In the genomic region with DNA sequence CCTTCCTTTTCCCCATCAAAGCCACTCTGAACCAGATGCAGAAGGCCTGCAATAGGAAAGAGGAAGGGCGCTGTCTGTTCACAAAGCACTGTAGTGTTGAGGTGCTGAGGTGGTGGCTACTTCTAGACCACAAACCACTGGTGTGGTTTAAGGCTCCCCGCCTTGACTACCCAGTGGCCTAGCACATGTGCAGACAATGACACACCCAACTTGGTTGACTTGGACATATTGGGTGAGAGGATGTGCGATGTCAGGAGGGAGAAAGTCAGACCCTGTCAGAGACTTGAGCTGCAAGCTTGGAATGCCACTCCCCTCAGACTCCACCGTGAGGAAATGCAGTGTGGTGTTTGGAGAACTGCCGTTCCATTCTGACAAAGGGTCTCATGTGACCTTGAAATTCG, we compare ENCODE assay signal across 10 mouse cellular contexts. TPM values are rescaled to one million over a fixed set of nuclear protein-coding genes. Genes with fewer than 3 reads are reported as not detected.
DNase-seq lines count a peak whose midpoint lies in the region; ATAC-seq and TF ChIP-seq lines count a peak whose summit lies in the region.
"Had no signal": no experiment of that assay in that cellular context is flagged by ENCODE, and none has a peak within 500 bp of the region (broad histone marks: within the 10 kb centered on the region; RNA-seq: fewer than 3 reads in every experiment).

No protein-coding gene starts in this region.

- no peaks in the 10 kb centered on the region for H3K36me3 ChIP-seq in liver, embryonic 14.5 days (replicated peaks; ENCODE audit: control insufficient read depth, insufficient read depth, low read depth)
- no peaks in the 10 kb centered on the region for H3K36me3 ChIP-seq in hindbrain, embryonic 10.5 days
- H3K36me3 ChIP-seq in forebrain, embryonic 13.5 days (ENCODE audit: poor library complexity, severe bottlenecking), result no peaks in the 10 kb centered on the region
- H3K36me3 ChIP-seq in forebrain, embryonic 16.5 days (ENCODE audit: control insufficient read depth, insufficient read depth), result no peaks in the 10 kb centered on the region
- H3K36me3 ChIP-seq: limb, embryonic 12.5 days; neural tube, embryonic 12.5 days had no signal

- TF ChIP-seq CTCF in liver, embryonic 14.5 days (IDR thresholded peaks at IDR 0.05; ENCODE audit: low read depth), result no peak

- peak; percentile 84 for DNase-seq in A20 (ENCODE audit: low read depth, low spot score)
- peak; percentile 48 to 56 for DNase-seq in CD8-positive naive resting alpha-beta T cell, adult 2 months (ENCODE audit: low read depth in 2 of 2, low spot score in 2 of 2)
- peak in 2 of 3 experiments; percentile 9 to 41 for DNase-seq in liver, embryonic 14.5 days (ENCODE audit: low read depth in 3 of 3, low spot score in 3 of 3)
- DNase-seq in natural killer cell, adult 2 months (ENCODE audit: low spot score in 2 of 2), result peak; percentile 86 to 87
- no peak for DNase-seq in hindbrain, embryonic 10.5 days (ENCODE audit: low spot score)
- DNase-seq: gastrocnemius, postnatal 10 days had no signal

- 13% methylated on average over 6 of the region's 6 CpGs for WGBS in liver, embryonic 14.5 days (ENCODE audit: insufficient replicate concordance)
- WGBS in hindbrain, embryonic 10.5 days, result 90% methylated on average over 6 of the region's 6 CpGs
- 93% methylated on average over 6 of the region's 6 CpGs for WGBS in forebrain, embryonic 13.5 days
- 94% methylated on average over 6 of the region's 6 CpGs for WGBS in forebrain, embryonic 16.5 days

- no peak overlapping the region for H3K4me2 ChIP-seq in liver, embryonic 14.5 days (ENCODE audit: low read depth)
- no peak overlapping the region for H3K4me2 ChIP-seq in forebrain, embryonic 13.5 days
- H3K4me2 ChIP-seq in forebrain, embryonic 16.5 days (ENCODE audit: low read length), result no peak overlapping the region
- H3K4me2 ChIP-seq: limb, embryonic 12.5 days; neural tube, embryonic 12.5 days had no signal

- H3K27ac ChIP-seq in liver, embryonic 14.5 days, result no peak overlapping the region
- no peak overlapping the region for H3K27ac ChIP-seq in hindbrain, embryonic 10.5 days
- H3K27ac ChIP-seq in forebrain, embryonic 13.5 days, result no peak overlapping the region
- no peak overlapping the region for H3K27ac ChIP-seq in forebrain, embryonic 16.5 days (ENCODE audit: low read length)
- H3K27ac ChIP-seq: limb, embryonic 12.5 days; neural tube, embryonic 12.5 days had no signal

- no peak overlapping the region for H3K4me3 ChIP-seq in liver, embryonic 14.5 days (ENCODE audit: insufficient read depth in 1 of 2, low read depth in 2 of 2, low read length in 2 of 2)
- H3K4me3 ChIP-seq in hindbrain, embryonic 10.5 days, result no peak overlapping the region
- no peak overlapping the region for H3K4me3 ChIP-seq in forebrain, embryonic 13.5 days
- H3K4me3 ChIP-seq in forebrain, embryonic 16.5 days (replicated peaks; ENCODE audit: low read length), result no peak overlapping the region
- H3K4me3 ChIP-seq: limb, embryonic 12.5 days; neural tube, embryonic 12.5 days had no signal

- no peak overlapping the region for H3K9ac ChIP-seq in liver, embryonic 14.5 days (replicated peaks)
- H3K9ac ChIP-seq in forebrain, embryonic 13.5 days, result no peak overlapping the region
- H3K9ac ChIP-seq in forebrain, embryonic 16.5 days (replicated peaks; ENCODE audit: low read depth, low read length), result no peak overlapping the region
- H3K9ac ChIP-seq: limb, embryonic 12.5 days; neural tube, embryonic 12.5 days had no signal

- peaks cover 14 to 20% of the 10 kb centered on the region in 2 experiments for H3K4me1 ChIP-seq in liver, embryonic 14.5 days (replicated peaks; ENCODE audit: control insufficient read depth in 2 of 2, insufficient read depth in 2 of 2, low read length in 1 of 2)
- peaks cover 22% of the 10 kb centered on the region for H3K4me1 ChIP-seq in hindbrain, embryonic 10.5 days (replicated peaks)
- peaks cover 12% of the 10 kb centered on the region for H3K4me1 ChIP-seq in forebrain, embryonic 13.5 days
- H3K4me1 ChIP-seq in forebrain, embryonic 16.5 days (replicated peaks; ENCODE audit: control insufficient read depth, insufficient read depth, low read length), result peaks cover 6% of the 10 kb centered on the region
- H3K4me1 ChIP-seq: neural tube, embryonic 12.5 days had no signal

- no peak for TF ChIP-seq EP300 in liver, embryonic 14.5 days (IDR thresholded peaks at IDR 0.05; ENCODE audit: low read depth)

- no peak for ATAC-seq in liver, embryonic 14.5 days (ENCODE audit: insufficient read depth)
- no peak for ATAC-seq in forebrain, embryonic 13.5 days
- no peak for ATAC-seq in forebrain, embryonic 16.5 days

- peaks cover 9% of the 10 kb centered on the region for H3K27me3 ChIP-seq in liver, embryonic 14.5 days (ENCODE audit: control insufficient read depth, insufficient read depth, low read length)
- H3K27me3 ChIP-seq in hindbrain, embryonic 10.5 days (ENCODE audit: insufficient read depth, poor library complexity, severe bottlenecking), result no peaks in the 10 kb centered on the region
- no peaks in the 10 kb centered on the region for H3K27me3 ChIP-seq in forebrain, embryonic 13.5 days
- H3K27me3 ChIP-seq in forebrain, embryonic 16.5 days (replicated peaks; ENCODE audit: control insufficient read depth, insufficient read depth, low read length), result no peaks in the 10 kb centered on the region
- H3K27me3 ChIP-seq: neural tube, embryonic 12.5 days had no signal

- H3K9me3 ChIP-seq in liver, embryonic 14.5 days (ENCODE audit: control insufficient read depth, low read length), result no peaks in the 10 kb centered on the region
- H3K9me3 ChIP-seq in hindbrain, embryonic 10.5 days, result peaks cover under 1% of the 10 kb centered on the region; the same call in 1 of the 2 replicates
- peaks cover under 1% of the 10 kb centered on the region for H3K9me3 ChIP-seq in forebrain, embryonic 13.5 days (replicated peaks)
- H3K9me3 ChIP-seq in forebrain, embryonic 16.5 days (ENCODE audit: control insufficient read depth, low read length), result peaks cover 3% of the 10 kb centered on the region

RNA-seq across cellular contexts. Expression of gene Arhgap25, which starts 8.1 kb away (rescaled TPM):
- polyA plus RNA-seq in liver, embryonic 14.5 days (2012; rRNA removed), result 1.2 and 1.5 TPM in 2 replicates
- 2.3 and 2.6 TPM in 2 replicates for polyA plus RNA-seq in liver, embryonic 14.5 days (2014; fragmentation: Nextera tagmentation; extraction: Ambion mirVana)
- polyA plus RNA-seq in hindbrain, embryonic 10.5 days (2016; fragmentation: Nextera tagmentation; extraction: Ambion mirVana), result 2.3 and 3.6 TPM in 2 replicates
- polyA plus RNA-seq in forebrain, embryonic 13.5 days (2015; fragmentation: Nextera tagmentation; extraction: Ambion mirVana), result 1.2 and 1.8 TPM in 2 replicates
- 2.2 and 2.7 TPM in 2 replicates for polyA plus RNA-seq in forebrain, embryonic 16.5 days (2015; fragmentation: Nextera tagmentation; extraction: Ambion mirVana)

RNA-seq across cellular contexts. Expression of gene Prokr1, which starts 49.4 kb away (rescaled TPM):
- 2.9 TPM in 2 replicates for polyA plus RNA-seq in liver, embryonic 14.5 days (2012; rRNA removed)
- polyA plus RNA-seq in liver, embryonic 14.5 days (2014; fragmentation: Nextera tagmentation; extraction: Ambion mirVana), result 4.6 and 4.9 TPM in 2 replicates
- 1.9 and 3.6 TPM in 2 replicates for polyA plus RNA-seq in hindbrain, embryonic 10.5 days (2016; fragmentation: Nextera tagmentation; extraction: Ambion mirVana)
- polyA plus RNA-seq in forebrain, embryonic 13.5 days (2015; fragmentation: Nextera tagmentation; extraction: Ambion mirVana), result 5.0 and 5.9 TPM in 2 replicates
- 2.5 and 4.3 TPM in 2 replicates for polyA plus RNA-seq in forebrain, embryonic 16.5 days (2015; fragmentation: Nextera tagmentation; extraction: Ambion mirVana)
